Mouse (Mus musculus) heart, postnatal 14 days (tissue): ENCODE data around the gene Lmntd1. TPM values are rescaled to one million over a fixed set of nuclear protein-coding genes. Genes with fewer than 3 reads are reported as not detected.

ENCODE experiments used
- DNase-seq, 2 experiments: peaks; one replicate each; pipeline ENCODE4 v3.0.0; 2021 to 2022
- intact Hi-C: fragments of 180-260 bp; cut with DNase I; formaldehyde crosslinking; loops from one replicate; pipeline ENCODE4 v1.15.1; 2025
- total RNA-seq, 2 experiments: library from RNA; stranded (reverse); gene quantifications; 2 replicates each; pipeline ENCODE4 v1.2.3; 2021

The Lmntd1 gene
- total RNA-seq, 2 experiments from 2014 or later = 0.59 to 1.4 TPM

- intact Hi-C loops = no loop called here
- no peak for DNase-seq
These were observed 6.4 kb downstream of the Lmntd1 start for GRCm38 (mm10) chr6:145607746-145608145.

DNA sequence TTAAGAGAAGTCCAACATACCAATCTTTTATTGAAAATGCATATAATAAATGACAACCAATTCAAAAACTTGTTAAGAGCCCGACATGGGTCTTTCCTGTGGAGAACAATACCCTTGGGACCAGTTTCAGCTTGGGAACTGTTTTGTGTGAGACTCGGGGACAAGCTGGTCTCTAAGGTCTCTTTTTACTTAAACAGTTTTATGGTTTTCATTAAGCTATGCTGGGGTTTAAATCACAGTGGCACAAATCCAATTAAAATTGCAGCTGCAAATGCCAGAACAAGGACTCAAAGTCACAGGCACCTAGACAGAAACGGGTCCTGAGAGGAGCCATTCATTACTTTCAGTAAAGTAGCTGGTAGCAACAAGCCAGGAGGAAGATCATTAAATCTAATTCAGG is 8.9 kb downstream of the Lmntd1 start:
- intact Hi-C loops = no loop called here
- no peak for DNase-seq

DNA sequence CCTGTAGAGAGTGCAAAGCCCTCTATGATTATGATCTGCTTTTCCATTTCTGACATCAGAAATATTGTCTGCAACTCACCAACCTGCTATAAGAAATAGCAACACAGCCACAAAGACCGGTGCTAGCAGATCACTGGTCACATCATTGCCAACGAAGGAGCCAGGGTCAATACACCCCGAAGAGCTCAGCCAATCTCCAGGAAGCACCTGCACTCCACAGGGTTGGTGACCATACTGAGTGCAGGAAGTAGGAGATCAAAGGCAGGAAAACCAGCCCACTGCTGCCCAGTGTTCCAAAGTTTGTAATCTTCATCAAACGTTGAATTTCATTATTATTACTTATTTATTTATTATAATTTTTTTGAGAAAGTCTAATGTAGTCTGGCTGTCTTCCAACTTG is 9.5 kb downstream of the Lmntd1 start:
- DNase-seq = no peak
- intact Hi-C loops = no loop called here

DNA sequence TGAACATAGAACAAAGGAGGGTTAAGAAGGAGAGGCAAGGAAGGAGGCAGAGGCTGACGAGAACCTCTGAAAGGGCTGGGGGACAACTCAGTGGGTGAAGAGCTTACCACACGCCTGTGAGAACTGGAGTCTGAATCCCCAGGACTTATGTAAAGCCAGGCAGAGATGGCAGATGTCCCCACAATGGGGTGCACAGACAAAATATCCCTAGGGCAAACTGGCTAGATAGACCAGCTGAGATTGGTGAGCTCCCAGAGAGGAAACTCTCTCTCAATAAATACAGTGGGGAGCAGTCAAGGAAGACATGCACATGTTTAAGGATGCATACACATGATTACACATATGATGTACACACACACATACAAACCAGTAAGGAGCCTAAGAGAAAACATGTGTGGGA is 10.0 kb downstream of the Lmntd1 start:
- intact Hi-C loops = no loop called here
- no peak for DNase-seq

DNA sequence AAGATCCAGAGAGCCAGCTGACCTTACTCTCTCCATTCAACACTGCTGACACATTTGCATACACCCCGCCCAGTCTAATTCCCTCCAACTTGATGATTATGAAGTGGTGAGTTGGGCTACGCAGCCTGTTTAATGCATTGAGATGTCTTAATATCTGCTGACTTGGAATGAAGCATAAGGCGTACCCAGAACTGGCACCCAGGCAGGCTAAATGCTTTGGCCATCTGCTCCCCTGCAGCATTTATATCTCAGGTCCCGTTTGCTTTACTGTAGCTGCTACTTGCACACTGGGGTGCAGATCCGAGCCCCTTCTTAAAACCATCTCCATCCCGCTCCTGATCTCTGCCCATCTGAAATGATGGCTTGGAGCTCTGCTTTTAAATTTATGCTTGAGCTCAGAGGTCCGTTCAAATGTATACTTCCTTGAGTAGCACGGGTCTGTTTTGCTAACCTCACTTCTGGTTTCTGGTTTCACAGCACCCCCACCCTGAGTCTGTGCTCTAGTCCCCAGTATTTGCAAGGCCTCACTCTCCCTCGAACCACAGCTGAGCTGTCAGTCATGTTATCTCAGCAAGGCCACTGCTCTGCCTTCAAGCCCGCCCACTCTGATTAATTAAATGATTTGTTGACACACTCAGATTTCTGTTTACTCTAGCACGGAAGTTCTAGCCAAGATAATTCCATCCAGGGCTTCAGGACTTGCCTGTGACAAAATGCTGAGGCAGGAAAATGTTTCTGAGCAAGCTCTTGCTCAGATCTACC is 15.1 kb downstream of the Lmntd1 start:
- DNase-seq = no peak
- intact Hi-C loops = no loop called here

DNA sequence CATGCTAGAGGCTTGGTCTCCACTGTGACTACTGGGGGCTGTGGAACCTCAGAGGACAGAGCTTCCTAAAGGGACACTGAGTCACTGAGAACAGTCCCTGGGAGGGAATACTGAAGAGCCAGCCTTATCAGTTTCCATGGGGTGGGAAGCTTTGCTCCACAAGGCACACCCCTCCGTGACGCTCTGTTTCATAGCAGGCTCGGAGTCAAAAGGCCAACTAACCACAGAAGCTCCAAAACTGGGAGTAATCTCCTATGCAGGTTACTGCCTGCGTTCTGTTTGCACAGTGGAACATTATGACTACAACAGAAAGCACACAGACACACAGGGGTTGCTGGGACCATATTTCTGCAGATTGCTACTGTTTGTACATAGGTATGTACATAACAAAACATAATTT is 18.2 kb downstream of the Lmntd1 start:
- intact Hi-C loops = no loop called here
- DNase-seq = no peak

GRCm38 (mm10) chr6:145593991-145594390 is 20.1 kb downstream of the Lmntd1 start:
- intact Hi-C loops = no loop called here
- no peak for DNase-seq

- intact Hi-C loops = no loop called here
- DNase-seq = no peak
These were observed 21.6 kb downstream of the Lmntd1 start for GRCm38 (mm10) chr6:145592531-145592998.

DNA sequence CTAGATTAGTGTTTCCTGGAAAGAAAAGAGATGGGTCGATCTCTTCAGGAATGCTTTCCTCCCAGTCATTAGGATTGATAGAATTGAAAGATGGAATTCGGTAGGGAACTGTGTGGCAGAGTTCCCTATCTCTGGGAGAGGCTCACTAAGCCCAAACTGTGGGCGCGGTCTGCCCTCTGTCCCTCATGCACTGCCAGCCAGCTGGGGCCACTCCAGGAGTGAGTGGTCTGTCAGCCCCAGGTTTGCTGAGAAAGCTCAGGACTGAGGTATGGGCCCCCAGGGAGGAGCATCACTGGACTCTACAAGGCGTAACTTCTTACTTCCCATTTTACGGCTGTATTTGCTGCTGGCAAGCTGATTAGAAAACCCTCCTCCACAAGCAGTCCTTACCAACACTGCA is 22.1 kb downstream of the Lmntd1 start:
- intact Hi-C loops = no loop called here

DNA sequence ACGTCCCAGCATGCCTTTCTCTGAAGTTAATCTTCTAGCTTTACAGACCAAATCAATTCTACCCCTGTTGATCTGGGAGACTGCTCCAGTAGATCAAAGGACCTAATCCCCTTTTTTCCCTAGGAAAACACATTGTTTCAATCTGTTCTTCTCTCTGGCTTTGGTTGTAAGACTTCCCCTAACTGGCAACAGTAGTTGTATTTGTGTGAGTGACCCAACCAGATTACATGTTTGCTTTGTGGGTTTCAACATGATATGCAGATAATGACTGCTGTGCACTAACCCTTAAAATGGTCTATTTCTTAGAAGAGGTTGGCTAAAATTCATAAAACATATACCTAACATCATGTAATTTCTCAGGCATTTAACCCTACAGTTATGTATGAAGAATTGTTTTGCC is 22.5 kb downstream of the Lmntd1 start:
- intact Hi-C loops = no loop called here
- DNase-seq = no peak

More for the DNA sequence above, 22.1 kb downstream of the Lmntd1 start:
- DNase-seq = no peak

DNA sequence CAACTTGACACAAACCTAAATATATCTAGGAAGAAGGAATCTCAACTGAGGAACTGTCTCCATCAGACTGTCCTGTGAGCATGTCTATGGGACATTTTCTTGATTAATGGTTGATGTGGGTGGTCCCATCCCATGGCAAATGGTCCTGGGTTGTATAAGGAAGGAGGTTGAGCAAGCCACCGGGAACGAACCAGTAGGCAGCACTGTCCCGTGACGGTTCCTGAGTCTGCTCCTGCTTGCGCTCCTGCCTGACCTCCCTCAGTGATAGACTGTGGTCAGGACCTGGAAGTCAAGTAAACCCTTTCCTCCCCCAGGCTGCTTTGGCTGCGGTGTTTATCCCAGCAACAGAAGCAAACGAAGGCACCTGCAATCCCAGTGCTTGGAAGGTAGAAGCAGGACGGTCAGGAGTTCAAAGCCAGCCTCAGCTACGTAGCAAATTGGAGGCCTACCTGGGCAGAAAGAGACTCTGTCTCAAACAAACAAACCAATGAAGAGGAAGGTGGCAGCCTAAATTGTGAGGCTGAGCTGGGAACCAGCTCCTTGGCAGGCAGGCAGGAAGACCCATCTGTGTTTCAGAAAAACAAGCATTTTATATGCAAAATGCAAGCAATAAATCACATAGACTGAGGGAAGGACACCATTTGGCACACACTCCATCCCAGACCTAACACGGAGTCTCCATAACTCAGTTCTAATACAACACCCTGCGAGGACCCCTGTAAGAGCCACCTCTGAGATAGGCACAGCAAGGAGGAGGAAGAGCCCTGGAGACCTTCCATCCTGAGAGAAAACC is 23.4 kb downstream of the Lmntd1 start:
- no peak for DNase-seq
- intact Hi-C loops = no loop called here

GRCm38 (mm10) chr6:145585052-145585973 is 28.8 kb downstream of the Lmntd1 start:
- intact Hi-C loops = no loop called here
- DNase-seq = no peak

DNA sequence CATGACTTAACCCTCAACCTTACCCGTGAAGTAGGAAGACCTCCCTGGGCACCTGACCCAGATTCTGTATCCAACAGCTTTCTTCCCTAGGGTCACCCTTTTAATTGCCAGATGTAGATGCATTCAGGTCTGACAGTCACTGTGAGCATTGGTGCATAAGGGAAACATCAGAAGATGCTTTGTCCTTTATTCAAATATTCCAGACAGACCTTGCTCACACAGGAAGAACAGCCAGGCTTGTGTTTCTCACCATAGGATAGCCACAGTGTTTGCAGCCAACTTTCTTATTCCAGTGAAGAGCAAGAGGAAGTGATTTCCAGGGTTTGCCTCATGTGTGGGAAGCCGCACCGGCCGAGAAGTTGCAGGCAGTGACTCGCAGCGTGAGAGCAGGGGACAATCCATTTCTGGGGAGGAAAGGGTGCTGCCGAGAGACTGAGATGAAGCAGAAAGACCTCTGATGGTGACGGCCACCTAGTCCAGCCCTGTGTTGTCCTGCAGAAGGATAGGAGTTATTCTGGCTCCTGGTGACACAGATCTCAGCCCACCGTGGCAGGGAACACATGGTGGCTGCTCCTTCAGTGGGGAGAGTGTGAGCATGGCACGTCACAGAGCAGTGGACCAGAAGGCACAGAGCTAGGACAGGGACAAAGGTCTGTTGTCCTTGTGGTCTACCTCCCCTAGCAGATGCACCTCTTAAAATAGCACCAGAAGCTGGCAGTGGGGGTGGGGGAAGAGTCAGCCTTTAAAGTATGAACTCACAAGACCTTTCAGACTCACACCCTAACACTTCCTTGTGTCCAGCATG is 32.6 kb downstream of the Lmntd1 start:
- intact Hi-C loops = loop anchor here (5.0 kb wide), 1 partner anchor 59 kb away; no protein-coding TSS in a partner anchor
- no peak for DNase-seq

DNA sequence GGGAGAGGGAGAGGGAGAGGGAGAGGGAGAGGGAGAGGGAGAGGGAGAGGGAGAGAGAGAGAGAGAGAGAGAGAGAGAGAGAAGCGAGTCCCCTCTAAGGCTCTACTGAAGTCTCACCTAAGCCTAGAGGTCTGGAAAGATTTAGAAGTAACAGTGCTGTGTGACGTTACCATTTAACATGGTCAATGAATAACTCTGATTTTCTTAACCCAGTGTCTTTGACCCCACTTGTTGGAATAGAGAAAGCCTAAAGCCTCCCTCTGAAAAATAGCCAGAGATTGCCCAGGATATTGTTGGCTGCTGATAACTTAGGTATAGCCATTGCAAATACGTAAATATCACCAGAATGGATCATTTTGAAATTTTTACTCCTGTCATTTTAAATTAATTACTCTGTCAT is 34.4 kb downstream of the Lmntd1 start:
- intact Hi-C loops = loop anchor here (5.0 kb wide), 1 partner anchor 57 kb away; no protein-coding TSS in a partner anchor

GRCm38 (mm10) chr6:145578457-145579185 is 35.5 kb downstream of the Lmntd1 start:
- intact Hi-C loops = no loop called here

More for the DNA sequence above, 34.4 kb downstream of the Lmntd1 start:
- no peak for DNase-seq

DNA sequence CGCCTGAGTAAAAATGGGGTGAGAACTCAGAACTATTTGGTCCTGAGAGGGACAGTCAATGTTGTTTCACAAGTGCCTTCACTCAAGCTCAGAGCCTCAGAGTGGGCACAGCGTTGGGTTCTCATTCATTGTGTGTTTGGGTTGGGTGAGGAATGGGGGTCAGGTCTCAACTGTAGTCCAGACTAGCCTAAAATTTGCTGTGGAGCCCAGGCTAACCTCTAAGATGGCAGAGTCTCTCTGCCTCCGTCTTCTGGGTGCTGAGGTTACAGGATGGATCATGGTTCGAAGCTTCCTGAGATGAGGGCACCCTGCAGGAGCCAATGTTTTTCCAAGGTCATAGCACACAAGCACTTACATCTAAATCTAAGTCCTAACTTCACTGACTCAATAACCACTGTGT is 37.4 kb downstream of the Lmntd1 start:
- intact Hi-C loops = no loop called here
- no peak for DNase-seq

More at GRCm38 (mm10) chr6:145578457-145579185, 35.5 kb downstream of the Lmntd1 start:
- no peak for DNase-seq

- intact Hi-C loops = no loop called here
- no peak for DNase-seq
These were observed 40.7 kb downstream of the Lmntd1 start for GRCm38 (mm10) chr6:145573250-145574013.

- DNase-seq = no peak
- intact Hi-C loops = no loop called here
These were observed 45.4 kb downstream of the Lmntd1 start for GRCm38 (mm10) chr6:145568701-145569100.
